Mouse (Mus musculus): Measurements from ENCODE around the gene Gm128.

- TF ChIP-seq CTCF (IDR thresholded peaks at IDR 0.05) (no peak), POLR2A (IDR thresholded peaks at IDR 0.05; ENCODE audit: insufficient read depth, low read depth, low read length) (no peak)
Measured at GRCm38 (mm10) chr3:95283589-95283941, 42.2 kb upstream of the Gm128 start.

Measured in heart, adult 2 months (tissue).